Mouse (Mus musculus) bone marrow, adult 2 months (tissue): ENCODE results near the gene Cad. TPM values are rescaled to one million over a fixed set of nuclear protein-coding genes. Genes with fewer than 3 reads are reported as not detected.
"Not testable (repeated sequence)": the region's sequence is repeated elsewhere in the genome, so short reads cannot be mapped to it uniquely, and the experiment has no call there.

Experiments used
- H3K27ac ChIP-seq: fragments of 200-500 bp; 2 replicates; pipeline ENCODE4 v1.5.1; 2012; ENCODE audit warnings: low read depth, mild to moderate bottlenecking, control low read depth, inconsistent platforms, low read length; ENCODE audit not compliant: control insufficient read depth, poor library complexity, insufficient read depth
- H3K4me1 ChIP-seq: fragments of 200-500 bp; 2 replicates; pipeline ENCODE4 v1.6.1; 2011; ENCODE audit warnings: low read length; ENCODE audit not compliant: control insufficient read depth, insufficient read depth
- H3K4me3 ChIP-seq: fragments of 200-500 bp; replicated peaks from 2 replicates; pipeline ENCODE3; 2011; ENCODE audit warnings: mild to moderate bottlenecking, low read depth, low read length, control low read depth; ENCODE audit not compliant: control insufficient read depth
- CTCF ChIP-seq: fragments of 200-500 bp; IDR thresholded peaks from 2 replicates; pipeline ENCODE4 v1.5.1; 2011; ENCODE audit warnings: low read length, control low read depth; ENCODE audit not compliant: control insufficient read depth, insufficient read depth
- POLR2A ChIP-seq: fragments of 200-500 bp; IDR thresholded peaks from 2 replicates; pipeline ENCODE4 v1.6.1; 2011; ENCODE audit warnings: low read depth, mild to moderate bottlenecking, control low read depth, low read length, borderline replicate concordance; ENCODE audit not compliant: control insufficient read depth
- WGBS: fragments of 180-500 bp; shearing (Covaris S2); methylation state at CpG from one replicate; pipeline ENCODE4 v1.1.7; 2018; 5-methylcytosine and 5-hydroxymethylcytosine counted together
- polyA plus RNA-seq: library from polyadenylated mRNA; stranded (reverse); fragments of >200 nt; gene quantifications from 2 replicates; pipeline ENCODE4 v1.2.4, GENCODE M21; 2011; ENCODE audit warnings: low replicate concordance; ENCODE audit not compliant: missing spikeins, insufficient read depth, insufficient read length

The Cad gene
- polyA plus RNA-seq: 9.7 and 21.8 TPM in 2 replicates

- WGBS: 3% methylated on average over 64 of the region's 64 CpGs
- H3K4me1 ChIP-seq: peaks cover 3% of the 10 kb centered on the region; the same call in 1 of the 2 replicates
- TF ChIP-seq CTCF (peak; percentile 15; the same call in 1 of the 2 replicates), POLR2A (peak; percentile 75; the same call in 1 of the 2 replicates)
- peak within 1 kb of the TSS; percentile 77 for H3K4me3 ChIP-seq
- no peak within 1 kb of the TSS; the same call in 1 of the 2 replicates for H3K27ac ChIP-seq
These were observed at the start of gene Cad for GRCm38 (mm10) chr5:31054261-31055215. Gene Cad, plus strand, starts transcription at chr5:31054780.

DNA sequence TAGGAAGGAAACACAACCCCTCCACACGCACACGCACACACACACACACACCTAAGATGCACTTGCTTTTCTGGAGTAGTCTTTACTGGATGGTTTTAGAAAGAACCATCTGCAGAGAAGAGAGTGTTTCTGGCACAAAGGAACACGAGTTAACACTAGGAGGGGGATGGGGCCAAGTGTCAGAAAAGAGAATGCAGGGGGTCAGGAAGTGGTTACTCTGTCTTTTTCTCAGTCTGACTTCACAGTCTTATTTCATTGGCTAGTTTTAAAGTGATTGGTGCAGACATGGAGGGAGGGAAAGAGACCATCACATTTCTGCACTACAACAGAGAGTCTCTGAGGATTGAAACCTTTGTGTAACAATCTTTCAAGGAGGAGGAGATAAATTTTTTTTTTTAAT is 41.8 kb upstream of the Cad start:
- no peak overlapping the region for H3K4me3 ChIP-seq
- no peaks in the 10 kb centered on the region; the same call in 1 of the 2 replicates for H3K4me1 ChIP-seq
- H3K27ac ChIP-seq: no peak overlapping the region
- WGBS: 34% methylated on average over 3 of the region's 3 CpGs
- TF ChIP-seq CTCF (no peak), POLR2A (no peak)

DNA sequence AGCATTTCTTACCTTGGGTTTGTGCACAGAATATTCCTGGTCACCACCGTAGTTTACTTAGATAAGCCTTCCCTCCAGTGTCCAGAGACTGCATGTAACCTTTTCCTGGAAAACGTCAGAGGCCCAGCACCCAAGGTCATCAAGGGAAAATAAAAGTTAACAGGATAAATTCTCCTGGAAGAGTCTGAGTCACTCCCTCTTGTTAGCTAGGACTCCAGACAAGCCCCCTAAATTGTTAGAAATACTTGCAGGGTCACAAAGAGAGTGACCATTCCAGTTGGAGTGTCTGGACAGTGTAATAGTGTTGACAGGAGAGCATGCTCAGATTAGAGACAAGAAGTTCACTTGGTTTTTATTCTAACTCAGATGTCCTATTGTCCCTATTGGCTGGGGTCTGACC is 38.7 kb upstream of the Cad start:
- no peak overlapping the region for H3K27ac ChIP-seq
- H3K4me1 ChIP-seq: no peaks in the 10 kb centered on the region; the same call in 1 of the 2 replicates
- 76% methylated on average over 2 of the region's 2 CpGs for WGBS
- no peak overlapping the region for H3K4me3 ChIP-seq
- TF ChIP-seq CTCF (no peak), POLR2A (no peak)

DNA sequence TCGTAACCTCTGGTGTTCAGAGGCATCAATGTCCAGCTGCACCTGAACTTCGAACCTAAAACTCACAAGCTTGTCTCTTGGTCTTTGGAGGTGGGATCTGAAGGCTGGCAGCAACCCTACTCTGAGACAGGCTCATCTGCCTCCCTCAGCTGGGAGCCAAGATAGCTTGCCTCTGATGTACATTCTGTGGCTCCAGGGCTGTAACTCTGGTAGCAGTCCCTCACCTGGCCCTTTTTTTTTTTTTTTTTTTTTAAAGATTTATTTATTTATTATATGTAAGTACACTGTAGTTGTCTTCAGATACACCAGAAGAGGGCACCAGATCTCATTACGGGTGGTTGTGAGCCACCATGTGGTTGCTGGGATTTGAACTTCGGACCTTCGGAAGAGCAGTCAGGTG is 32.8 kb upstream of the Cad start:
- H3K4me1 ChIP-seq, H3K27ac ChIP-seq, H3K4me3 ChIP-seq: not testable (repeated sequence)
- WGBS: 83% methylated on average over 5 of the region's 5 CpGs

- whole genome bisulfite sequencing: 76% methylated on average over 1 of the region's 1 CpGs
These were observed 31.9 kb upstream of the Cad start for GRCm38 (mm10) chr5:31022690-31023089.

DNA sequence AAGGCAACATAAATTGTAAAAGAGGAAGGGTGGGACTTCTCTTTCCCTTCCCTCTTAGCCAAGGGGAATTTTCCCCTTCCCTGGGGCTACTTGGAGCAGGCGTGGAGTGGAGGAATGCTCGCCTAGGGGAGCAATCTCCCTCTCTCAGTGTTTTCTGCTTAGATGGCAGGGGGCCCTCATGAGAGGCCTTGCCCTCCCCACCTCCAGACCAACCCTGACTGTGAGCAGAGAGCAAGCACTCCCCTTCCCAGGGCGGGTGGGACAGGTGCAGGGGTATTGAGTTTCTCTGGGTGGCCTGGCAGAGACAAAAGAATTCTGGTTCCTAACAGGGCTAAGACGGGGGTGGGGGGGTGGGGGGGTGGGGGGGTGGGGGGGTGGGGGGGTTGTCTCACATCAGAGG is 31.3 kb upstream of the Cad start:
- H3K27ac ChIP-seq: no peak overlapping the region

More at GRCm38 (mm10) chr5:31022690-31023089, 31.9 kb upstream of the Cad start:
- no peak overlapping the region for H3K27ac ChIP-seq
- no peaks in the 10 kb centered on the region for H3K4me1 ChIP-seq
- TF ChIP-seq CTCF (no peak), POLR2A (no peak)
- H3K4me3 ChIP-seq: no peak overlapping the region

GRCm38 (mm10) chr5:31024641-31025040 is 29.9 kb upstream of the Cad start:
- no peak overlapping the region for H3K27ac ChIP-seq
- TF ChIP-seq CTCF (no peak), POLR2A (no peak)
- no peaks in the 10 kb centered on the region for H3K4me1 ChIP-seq

More for the DNA sequence above, 31.3 kb upstream of the Cad start:
- TF ChIP-seq POLR2A (no peak), CTCF (no peak)
- Histone ChIP-seq H3K4me3 (no peak overlapping the region), H3K4me1 (no peaks in the 10 kb centered on the region)
- 52% methylated on average over 4 of the region's 4 CpGs for WGBS

DNA sequence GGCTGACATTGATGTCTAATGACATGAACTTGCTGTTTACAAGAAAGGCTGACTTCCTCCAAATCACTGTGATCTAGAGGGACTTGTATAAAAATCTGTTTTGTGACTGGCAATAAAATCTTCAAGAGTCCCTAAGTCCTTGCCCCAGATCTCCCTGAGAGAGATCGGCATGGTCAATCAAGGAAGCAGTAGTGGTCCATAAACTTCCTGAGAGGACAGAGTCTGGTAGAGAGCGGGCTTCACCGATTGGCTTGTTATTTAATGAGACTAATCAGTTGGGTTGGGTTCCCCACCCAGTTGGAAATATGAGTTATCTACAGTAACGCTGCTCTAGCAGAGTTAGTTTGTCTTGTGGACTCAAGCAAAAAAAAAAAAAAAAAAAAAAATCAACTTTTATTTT is 23.7 kb upstream of the Cad start:
- Histone ChIP-seq H3K4me1 (no peaks in the 10 kb centered on the region), H3K27ac (no peak overlapping the region), H3K4me3 (no peak overlapping the region)
- WGBS: 51% methylated on average over 4 of the region's 4 CpGs
- TF ChIP-seq CTCF (no peak), POLR2A (no peak)

More at GRCm38 (mm10) chr5:31024641-31025040, 29.9 kb upstream of the Cad start:
- no peak overlapping the region for H3K4me3 ChIP-seq

DNA sequence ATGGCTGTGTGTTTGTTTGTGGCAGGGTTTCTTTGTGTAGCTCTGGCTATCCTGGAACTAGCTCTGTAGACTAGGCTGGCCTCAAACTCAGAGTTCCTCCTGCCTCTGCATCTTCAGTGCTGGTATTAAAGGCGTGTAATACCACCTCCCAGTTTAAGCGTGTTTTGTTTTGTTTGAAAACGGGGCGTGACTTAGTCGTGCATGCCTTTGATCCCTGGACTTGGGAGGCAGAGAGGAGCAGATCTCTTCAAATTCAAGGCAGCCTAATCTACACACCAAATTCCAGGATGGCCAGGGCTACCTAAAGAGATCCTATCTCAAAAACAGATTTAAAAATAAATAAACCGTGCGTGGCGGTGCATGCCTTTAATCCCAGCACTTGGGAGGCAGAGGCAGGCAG is 23.1 kb upstream of the Cad start:
- TF ChIP-seq CTCF (no peak), POLR2A (no peak)
- Histone ChIP-seq H3K4me3 (no peak overlapping the region), H3K4me1 (no peaks in the 10 kb centered on the region), H3K27ac (no peak overlapping the region)
- WGBS: 89% methylated on average over 8 of the region's 8 CpGs
